Mouse (Mus musculus) bone marrow, adult 2 months (tissue): ENCODE measurements at regions not wholly inside any gene's neighbourhood (a gene's known extent, or its start where the extent isn't known, plus 50 kb on each side); places are given as distances from the start of the nearest gene placed in this dataset.

Experiments
- CTCF ChIP-seq: fragments of 200-500 bp; IDR thresholded peaks from 2 replicates; pipeline ENCODE4 v1.5.1; 2011; ENCODE audit warnings: low read length, control low read depth; ENCODE audit not compliant: control insufficient read depth, insufficient read depth
- POLR2A ChIP-seq: fragments of 200-500 bp; IDR thresholded peaks from 2 replicates; pipeline ENCODE4 v1.6.1; 2011; ENCODE audit warnings: low read depth, mild to moderate bottlenecking, control low read depth, low read length, borderline replicate concordance; ENCODE audit not compliant: control insufficient read depth

- TF ChIP-seq CTCF, result no peak
- TF ChIP-seq POLR2A, result no peak
These were observed 329.1 kb upstream of the Pard3b start for GRCm38 (mm10) chr1:61309563-61309962.
